Mouse (Mus musculus) heart, embryonic 13.5 days (tissue): ENCODE data around the gene Ppia. TPM values are rescaled to one million over a fixed set of nuclear protein-coding genes. Genes with fewer than 3 reads are reported as not detected.
"Not testable (repeated sequence)": the region's sequence is repeated elsewhere in the genome, so short reads cannot be mapped to it uniquely, and the experiment has no call there.

Source experiments
- ATAC-seq: fragments of 200-750 bp; cut with Nextera tagmentation; 2 replicates; pipeline ENCODE4 v1.8.0; 2017; ENCODE audit warnings: moderate TSS enrichment; ENCODE audit not compliant: insufficient number of reproducible peaks, low FRiP score, low TSS enrichment; ENCODE audit errors: extremely low read depth
- H3K27ac ChIP-seq: fragments of 300-500 bp; sonication (generic); replicated peaks from 2 replicates; pipeline ENCODE4 v1.5.1; 2015; ENCODE audit warnings: moderate library complexity, mild to moderate bottlenecking, inconsistent platforms
- H3K27me3 ChIP-seq: fragments of 300-500 bp; sonication (generic); replicated peaks from 2 replicates; pipeline ENCODE4 v1.6.1; 2015; ENCODE audit warnings: mild to moderate bottlenecking, inconsistent platforms
- H3K36me3 ChIP-seq: fragments of 300-500 bp; sonication (generic); 2 replicates; pipeline ENCODE4 v1.6.1; 2015; ENCODE audit warnings: mild to moderate bottlenecking, inconsistent platforms
- H3K4me1 ChIP-seq: fragments of 300-500 bp; sonication (generic); 2 replicates; pipeline ENCODE4 v1.6.1; 2015; ENCODE audit warnings: inconsistent platforms
- H3K4me2 ChIP-seq: fragments of 300-500 bp; sonication (generic); 2 replicates; pipeline ENCODE4 v1.6.1; 2015; ENCODE audit warnings: inconsistent platforms, mild to moderate bottlenecking, moderate library complexity
- H3K4me3 ChIP-seq: fragments of 300-500 bp; sonication (generic); 2 replicates; pipeline ENCODE4 v1.5.1; 2015; ENCODE audit warnings: moderate library complexity, mild to moderate bottlenecking, inconsistent platforms
- H3K9ac ChIP-seq: fragments of 300-500 bp; sonication (generic); 2 replicates; pipeline ENCODE4 v1.6.1; 2015; ENCODE audit warnings: inconsistent platforms, mild to moderate bottlenecking, moderate library complexity
- H3K9me3 ChIP-seq: fragments of 300-500 bp; sonication (generic); 2 replicates; pipeline ENCODE4 v1.6.1; 2016; ENCODE audit warnings: inconsistent platforms
- WGBS: fragments of 180-500 bp; shearing (Covaris S2); methylation state at CpG from one replicate; pipeline ENCODE4 v1.1.7; 2015; ENCODE audit warnings: mixed read lengths; 5-methylcytosine and 5-hydroxymethylcytosine counted together
- polyA plus RNA-seq: library from polyadenylated mRNA; unstranded; fragments of >200 nt; fragmentation: Nextera tagmentation; extraction: Ambion mirVana; gene quantifications from 2 replicates; pipeline ENCODE4 v1.2.1, GENCODE M21; 2015

Ppia gene
- polyA plus RNA-seq, 1 experiment from 2014 or later, result 4,195 TPM

- Histone ChIP-seq H3K9me3 (no peaks in the 10 kb centered on the region), H3K9ac (peak overlapping the region; percentile 65), H3K4me3 (no peak overlapping the region), H3K4me2 (no peak overlapping the region), H3K36me3 (peaks cover 50% of the 10 kb centered on the region), H3K27ac (peak overlapping the region; percentile 91), H3K27me3 (no peaks in the 10 kb centered on the region), H3K4me1 (peaks cover 36% of the 10 kb centered on the region)
- 54% methylated on average over 4 of the region's 4 CpGs for WGBS
- ATAC-seq, result no peak
Observed at GRCm38 (mm10) chr11:6405591-6406081, 9.6 kb upstream of the Ppia start.

GRCm38 (mm10) chr11:6406251-6407161 is 8.7 kb upstream of the Ppia start:
- Histone ChIP-seq H3K4me2 (peak overlapping the region; percentile 32), H3K4me1 (peaks cover 37% of the 10 kb centered on the region), H3K9ac (peak overlapping the region; percentile 70), H3K27ac (peak overlapping the region; percentile 91), H3K4me3 (no peak overlapping the region), H3K36me3 (peaks cover 41% of the 10 kb centered on the region), H3K9me3 (no peaks in the 10 kb centered on the region), H3K27me3 (no peaks in the 10 kb centered on the region)
- WGBS, result 27% methylated on average over 14 of the region's 14 CpGs
- ATAC-seq, result peak; percentile 56

- Histone ChIP-seq H3K4me3 (no peak overlapping the region), H3K4me1 (peaks cover 39% of the 10 kb centered on the region), H3K4me2 (no peak overlapping the region), H3K36me3 (peaks cover 34% of the 10 kb centered on the region), H3K27ac (peak overlapping the region; percentile 91), H3K9ac (peak overlapping the region; percentile 70; the same call in 1 of the 2 replicates), H3K9me3 (no peaks in the 10 kb centered on the region), H3K27me3 (no peaks in the 10 kb centered on the region)
- ATAC-seq, result no peak
- 85% methylated on average over 3 of the region's 3 CpGs for WGBS
Observed at GRCm38 (mm10) chr11:6407162-6407621, 8.1 kb upstream of the Ppia start.

GRCm38 (mm10) chr11:6410050-6410602 is 5.1 kb upstream of the Ppia start:
- Histone ChIP-seq H3K36me3 (peaks cover 5% of the 10 kb centered on the region), H3K4me1 (peaks cover 33% of the 10 kb centered on the region), H3K27ac (no peak overlapping the region), H3K27me3 (no peaks in the 10 kb centered on the region), H3K4me3 (no peak overlapping the region), H3K4me2 (no peak overlapping the region), H3K9me3 (no peaks in the 10 kb centered on the region), H3K9ac (no peak overlapping the region)
- ATAC-seq, result no peak
- WGBS, result 46% methylated on average over 5 of the region's 5 CpGs

GRCm38 (mm10) chr11:6410755-6411154 is 4.5 kb upstream of the Ppia start:
- not testable (repeated sequence) for H3K27ac ChIP-seq, ATAC-seq, H3K4me3 ChIP-seq, H3K36me3 ChIP-seq, H3K9me3 ChIP-seq, H3K9ac ChIP-seq, H3K4me2 ChIP-seq, H3K27me3 ChIP-seq
- peaks cover 28% of the 10 kb centered on the region for H3K4me1 ChIP-seq
- WGBS, result 85% methylated on average over 5 of the region's 5 CpGs

- H3K9ac ChIP-seq, result no peak overlapping the region
- 5% methylated on average over 5 of the region's 5 CpGs for WGBS
Observed at GRCm38 (mm10) chr11:6411684-6412083, 3.6 kb upstream of the Ppia start.

GRCm38 (mm10) chr11:6413264-6413663 is 2.0 kb upstream of the Ppia start:
- H3K4me2 ChIP-seq, result no peak overlapping the region
- no peak overlapping the region for H3K27ac ChIP-seq
- no peak for ATAC-seq
- no peak overlapping the region for H3K9ac ChIP-seq
- peaks cover 27% of the 10 kb centered on the region for H3K4me1 ChIP-seq
- no peaks in the 10 kb centered on the region for H3K9me3 ChIP-seq
- H3K27me3 ChIP-seq, result no peaks in the 10 kb centered on the region
- WGBS, result 94% methylated on average over 11 of the region's 12 CpGs
- H3K4me3 ChIP-seq, result no peak overlapping the region
- peaks cover 14% of the 10 kb centered on the region for H3K36me3 ChIP-seq

More at GRCm38 (mm10) chr11:6411684-6412083, 3.6 kb upstream of the Ppia start:
- H3K36me3 ChIP-seq, result no peaks in the 10 kb centered on the region
- no peak overlapping the region for H3K4me2 ChIP-seq
- H3K27me3 ChIP-seq, result no peaks in the 10 kb centered on the region
- ATAC-seq, result no peak
- peaks cover 19% of the 10 kb centered on the region for H3K4me1 ChIP-seq
- H3K9me3 ChIP-seq, result no peaks in the 10 kb centered on the region
- no peak overlapping the region for H3K4me3 ChIP-seq
- no peak overlapping the region for H3K27ac ChIP-seq

GRCm38 (mm10) chr11:6415551-6416404 is 535 bp downstream of the Ppia start:
- H3K36me3 ChIP-seq, result peaks cover 36% of the 10 kb centered on the region
- H3K4me2 ChIP-seq, result peak overlapping the region; percentile 97
- no peaks in the 10 kb centered on the region for H3K27me3 ChIP-seq
- peak; percentile 94 for ATAC-seq
- no peaks in the 10 kb centered on the region for H3K9me3 ChIP-seq
- peak overlapping the region; percentile 98 for H3K27ac ChIP-seq
- under 1% methylated on average over 84 of the region's 102 CpGs for WGBS
- peak overlapping the region; percentile 98 for H3K9ac ChIP-seq
- peaks cover 33% of the 10 kb centered on the region for H3K4me1 ChIP-seq
- H3K4me3 ChIP-seq, result peak overlapping the region; percentile 96

- no peaks in the 10 kb centered on the region for H3K9me3 ChIP-seq
- WGBS, result 1% methylated on average over 30 of the region's 30 CpGs
Observed at GRCm38 (mm10) chr11:6416405-6417034, 1.3 kb downstream of the Ppia start.

GRCm38 (mm10) chr11:6417069-6417468 is 1.8 kb downstream of the Ppia start:
- no peak for ATAC-seq
- WGBS, result 30% methylated on average over 2 of the region's 2 CpGs
- Histone ChIP-seq H3K4me2 (peak overlapping the region; percentile 97), H3K4me3 (peak overlapping the region; percentile 96), H3K4me1 (peaks cover 29% of the 10 kb centered on the region), H3K9me3 (no peaks in the 10 kb centered on the region), H3K9ac (peak overlapping the region; percentile 98), H3K27me3 (no peaks in the 10 kb centered on the region), H3K36me3 (peaks cover 49% of the 10 kb centered on the region), H3K27ac (peak overlapping the region; percentile 98)

More at GRCm38 (mm10) chr11:6416405-6417034, 1.3 kb downstream of the Ppia start:
- H3K4me3 ChIP-seq, result peak overlapping the region; percentile 96
- ATAC-seq, result peak; percentile 29; the same call in 1 of the 2 replicates
- H3K4me1 ChIP-seq, result peaks cover 31% of the 10 kb centered on the region
- H3K4me2 ChIP-seq, result peak overlapping the region; percentile 97
- H3K27me3 ChIP-seq, result no peaks in the 10 kb centered on the region
- peak overlapping the region; percentile 98 for H3K9ac ChIP-seq
- H3K27ac ChIP-seq, result peak overlapping the region; percentile 98
- H3K36me3 ChIP-seq, result peaks cover 44% of the 10 kb centered on the region
